Mouse (Mus musculus): Measurements from ENCODE around the gene Taar7b.
A peak's percentile ranks its signal among the peaks of the same experiment; 100 is the strongest.

Taar7b gene

DNA sequence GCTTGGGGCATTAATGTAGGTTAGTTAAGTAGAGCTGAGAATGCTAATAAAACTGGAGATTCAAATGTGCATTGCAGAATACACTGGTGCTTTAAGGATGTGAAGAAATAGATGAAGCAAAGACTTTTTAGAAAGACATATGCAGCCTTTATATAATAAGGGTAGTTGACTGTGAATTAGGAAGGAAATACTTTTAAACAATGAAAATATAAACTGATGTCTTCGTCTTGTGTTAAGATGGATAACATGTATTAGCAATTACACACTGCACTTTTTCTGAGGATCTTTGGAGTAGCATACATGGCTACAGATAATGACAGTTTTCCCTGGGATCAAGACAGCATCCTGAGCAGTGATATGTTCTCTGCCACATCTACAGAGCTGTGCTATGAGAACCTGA, at the start of gene Taar7b:
TSS of gene Taar7b (plus strand) at position 301 of the 400 bp plus-strand sequence.
- no peak for DNase-seq (ENCODE audit: low read depth, low spot score)

DNA sequence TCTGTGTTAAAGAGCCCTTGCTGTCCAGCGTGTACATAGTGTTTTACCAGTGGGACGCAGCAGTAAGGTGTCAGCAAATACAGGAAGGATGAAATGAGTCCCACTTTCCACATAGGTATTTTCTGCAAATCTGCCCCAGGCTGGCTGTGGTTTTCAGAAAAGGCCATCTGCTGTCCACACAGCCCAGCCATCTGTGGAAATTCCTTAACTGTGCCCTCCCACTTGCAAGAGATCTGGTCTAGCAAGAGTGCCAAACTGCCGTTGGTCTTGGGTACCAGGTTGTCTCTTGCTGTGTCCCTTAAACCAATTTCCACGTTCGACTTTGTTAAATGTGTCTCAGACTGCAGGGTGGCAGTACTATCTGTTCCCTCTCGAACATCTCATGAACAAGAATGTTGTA, 48.0 kb upstream of the Taar7b start:
- DNase-seq (ENCODE audit: low read depth, low spot score) = no peak

DNA sequence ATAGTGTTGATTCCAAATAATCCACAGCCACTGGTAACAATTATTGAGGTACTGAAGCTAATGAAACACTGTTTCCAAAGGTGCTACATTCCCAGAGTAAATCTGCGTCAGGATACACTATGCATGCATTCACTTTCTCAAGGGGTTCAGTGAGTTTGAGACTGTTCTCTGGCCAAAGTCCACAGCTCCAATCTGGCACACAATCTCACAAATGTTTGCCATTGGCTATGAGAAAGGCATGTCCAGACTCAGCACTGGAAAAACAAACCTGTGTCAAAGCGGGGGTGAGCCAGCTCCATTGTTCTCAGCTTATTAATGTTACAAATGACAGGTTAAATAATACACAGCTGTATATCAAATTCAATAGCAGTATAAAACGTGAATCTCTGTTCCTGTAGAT, 40.7 kb upstream of the Taar7b start:
- no peak for DNase-seq (ENCODE audit: low read depth, low spot score)

DNA sequence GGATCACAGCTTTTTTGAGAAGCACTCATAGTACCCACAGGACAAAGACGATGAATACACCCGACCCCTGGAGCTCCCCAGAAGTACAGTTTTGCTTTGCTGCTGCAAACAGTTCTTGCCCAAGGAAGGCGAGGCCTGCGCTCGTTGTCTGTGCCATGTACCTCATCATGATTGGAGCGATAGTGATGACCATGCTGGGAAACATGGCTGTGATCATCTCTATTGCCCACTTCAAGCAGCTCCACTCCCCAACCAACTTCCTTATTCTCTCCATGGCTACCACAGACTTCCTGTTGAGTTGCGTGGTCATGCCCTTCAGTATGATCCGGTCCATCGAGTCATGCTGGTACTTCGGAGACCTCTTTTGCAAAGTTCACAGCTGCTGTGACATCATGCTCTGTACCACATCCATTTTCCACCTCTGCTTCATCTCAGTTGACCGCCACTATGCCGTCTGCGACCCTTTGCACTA, 39.3 kb upstream of the Taar7b start, which contains the start of gene Taar4:
TSS of gene Taar4 (plus strand) at position 51 of the 472 bp plus-strand sequence.
- no peak for DNase-seq (ENCODE audit: low read depth, low spot score)

DNA sequence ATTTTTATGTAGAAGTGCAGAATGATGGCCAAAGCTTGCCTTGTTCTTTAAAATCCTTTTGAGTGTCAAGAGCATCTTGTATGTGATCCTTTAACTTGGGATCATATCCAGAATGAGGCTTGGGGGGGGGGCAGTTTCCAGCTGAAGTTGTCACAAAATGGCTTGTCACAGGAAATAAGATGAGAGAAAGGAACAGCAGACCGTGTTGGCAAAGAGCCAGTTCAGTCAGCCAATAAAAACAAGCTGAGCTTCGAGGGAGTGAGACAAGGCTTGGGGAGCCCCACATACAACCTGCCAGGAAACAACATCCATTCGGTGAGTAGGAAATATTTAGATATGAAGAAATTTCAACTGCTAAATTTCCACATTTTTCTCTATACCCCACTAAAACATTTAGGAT, 36.3 kb upstream of the Taar7b start:
- DNase-seq (ENCODE audit: low read depth, low spot score) = no peak

DNA sequence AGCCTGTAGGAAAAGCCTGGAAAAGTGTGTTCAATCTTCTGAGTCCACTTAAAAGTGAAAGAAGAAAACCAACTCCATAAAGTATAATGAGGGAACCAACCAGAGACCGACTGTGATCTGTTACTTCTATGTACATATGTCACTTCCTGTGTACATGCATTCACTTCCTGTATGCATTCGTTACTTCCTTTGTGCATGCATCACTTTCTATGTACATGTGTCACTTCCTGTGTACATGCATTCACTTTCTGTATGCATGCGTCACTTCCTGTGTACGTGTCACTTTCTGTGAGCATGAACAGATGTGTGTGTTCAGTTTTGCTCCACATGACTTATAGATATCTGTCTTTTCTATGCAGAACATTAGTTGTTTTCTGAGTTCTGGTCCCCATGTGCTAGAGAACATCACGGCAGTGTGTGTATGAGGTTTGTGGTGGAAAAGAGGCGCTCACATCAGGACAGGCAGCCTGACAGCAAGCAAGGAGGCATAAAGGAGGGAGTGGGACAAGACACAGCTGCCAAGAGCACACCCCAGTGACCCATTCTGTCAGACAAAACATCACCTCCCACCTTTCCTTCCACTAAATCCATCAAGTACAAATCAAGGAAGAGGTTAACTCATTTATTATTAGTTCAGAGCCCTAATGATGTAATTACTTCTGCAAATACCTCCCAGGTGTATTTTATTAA, 34.7 kb upstream of the Taar7b start:
- no peak for DNase-seq (ENCODE audit: low read depth, low spot score)

DNA sequence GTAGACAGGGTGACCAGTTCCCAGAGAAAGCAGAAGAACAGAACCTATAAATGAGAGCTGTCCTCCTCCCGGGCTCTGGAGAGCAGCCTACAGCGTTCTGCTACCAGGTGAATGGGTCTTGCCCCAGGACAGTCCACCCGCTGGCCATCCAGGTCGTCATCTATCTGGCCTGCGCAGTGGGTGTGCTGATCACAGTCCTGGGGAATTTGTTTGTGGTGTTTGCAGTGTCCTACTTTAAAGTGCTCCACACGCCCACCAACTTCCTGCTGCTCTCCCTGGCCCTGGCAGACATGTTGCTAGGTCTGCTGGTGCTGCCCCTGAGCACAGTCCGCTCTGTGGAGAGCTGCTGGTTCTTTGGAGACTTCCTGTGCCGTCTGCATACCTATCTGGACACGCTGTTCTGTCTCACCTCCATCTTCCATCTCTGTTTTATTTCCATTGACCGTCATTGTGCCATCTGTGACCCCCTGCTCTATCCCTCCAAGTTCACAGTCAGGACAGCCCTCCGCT, 29.0 kb upstream of the Taar7b start, which contains the start of gene Taar5:
TSS of gene Taar5 (plus strand) at position 51 of the 510 bp plus-strand sequence.
- no peak for DNase-seq (ENCODE audit: low read depth, low spot score)

DNA sequence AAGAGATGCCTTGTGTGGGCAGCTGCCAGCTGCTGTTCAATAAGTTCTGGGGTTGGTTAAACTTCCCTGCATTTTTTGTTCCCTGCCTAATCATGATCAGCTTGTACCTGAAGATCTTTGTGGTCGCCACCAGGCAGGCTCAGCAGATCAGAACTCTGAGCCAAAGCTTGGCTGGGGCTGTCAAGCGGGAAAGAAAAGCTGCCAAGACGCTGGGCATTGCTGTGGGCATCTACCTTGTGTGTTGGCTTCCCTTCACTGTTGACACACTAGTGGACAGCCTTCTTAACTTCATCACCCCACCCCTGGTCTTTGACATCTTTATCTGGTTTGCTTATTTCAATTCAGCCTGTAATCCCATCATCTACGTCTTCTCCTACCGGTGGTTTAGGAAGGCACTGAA, 28.5 kb upstream of the Taar7b start:
- DNase-seq (ENCODE audit: low read depth, low spot score) = no peak

DNA sequence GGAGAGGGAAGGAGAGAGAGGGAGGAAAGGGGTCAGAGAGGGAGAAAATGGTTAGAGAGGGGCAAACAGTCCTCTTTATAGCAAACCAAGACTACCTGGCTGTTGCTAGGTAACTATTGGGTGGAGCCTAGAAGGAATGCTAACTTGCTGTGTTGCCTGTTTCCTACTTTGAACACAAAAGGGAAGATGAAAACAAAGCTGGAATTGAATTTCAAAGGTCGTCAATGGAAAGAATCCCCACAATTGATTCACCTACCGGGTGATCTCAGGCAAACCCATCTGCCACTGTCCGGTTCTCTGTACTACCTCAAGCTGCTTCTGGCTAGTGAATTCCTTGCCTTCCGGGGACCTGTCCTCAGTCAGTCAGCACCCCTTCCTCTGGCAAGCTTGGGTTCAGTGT, 21.8 kb upstream of the Taar7b start:
- DNase-seq (ENCODE audit: low read depth, low spot score) = peak; percentile 90

DNA sequence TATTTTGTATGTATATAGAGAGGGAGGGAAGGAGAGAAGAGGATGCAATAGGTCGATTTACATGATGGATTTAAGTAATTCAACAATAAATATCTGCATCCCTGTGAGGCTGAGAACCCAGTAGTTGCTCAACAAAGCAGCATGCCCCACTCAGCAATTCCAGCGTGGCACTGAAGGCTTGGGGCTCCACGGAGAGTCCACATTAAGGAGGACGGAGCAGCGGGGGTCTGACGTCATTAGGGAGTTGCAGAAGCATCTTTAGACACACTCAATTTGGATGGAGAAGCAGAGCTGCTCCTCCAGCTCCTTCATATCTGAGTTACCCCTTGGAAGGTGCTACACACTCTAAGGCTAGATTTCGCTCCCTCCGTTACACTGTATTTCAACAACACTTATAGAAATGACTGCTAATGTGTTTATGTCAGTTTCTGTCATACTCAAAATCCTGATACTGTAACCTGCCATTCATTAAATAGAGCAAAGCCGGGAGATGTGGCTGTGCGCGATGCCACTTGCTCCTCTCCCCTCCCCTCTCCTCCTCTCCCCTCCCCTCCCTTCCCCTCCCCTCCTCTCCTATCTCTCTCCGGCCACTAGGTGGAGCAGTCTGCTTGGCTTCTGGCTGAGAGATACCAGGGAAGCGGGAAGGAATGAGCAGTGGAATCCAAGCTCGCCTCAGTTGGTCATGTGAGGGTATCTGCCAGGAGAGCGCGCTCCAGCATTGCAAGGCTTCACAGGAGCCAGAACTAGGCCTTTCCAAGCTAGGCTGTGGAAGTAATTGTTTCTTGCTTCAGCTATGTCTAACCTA, 20.6 kb upstream of the Taar7b start:
- DNase-seq (ENCODE audit: low read depth, low spot score) = peak; percentile 95

DNA sequence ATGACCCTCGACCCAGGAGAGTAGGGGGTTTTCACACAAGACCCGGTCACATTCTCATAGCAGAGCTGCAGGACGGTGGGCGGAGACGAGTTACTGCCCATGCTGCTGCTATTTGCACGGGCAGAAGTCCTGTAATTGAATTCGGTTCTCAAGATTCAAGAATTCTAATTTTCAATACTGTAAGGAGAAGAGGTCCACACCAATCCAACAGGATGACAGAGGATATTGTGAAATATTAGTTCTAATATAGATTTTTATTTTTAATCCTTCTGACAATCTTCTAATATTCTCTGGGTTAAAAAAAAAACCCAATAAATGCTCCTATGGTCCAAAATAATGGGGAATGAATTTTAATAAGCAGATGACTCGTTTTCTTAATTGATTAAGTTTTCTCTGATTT, 14.2 kb upstream of the Taar7b start, which contains the start of gene Taar6:
TSS of gene Taar6 (minus strand) at position 101 of the 400 bp plus-strand sequence.
- DNase-seq (ENCODE audit: low read depth, low spot score) = no peak

DNA sequence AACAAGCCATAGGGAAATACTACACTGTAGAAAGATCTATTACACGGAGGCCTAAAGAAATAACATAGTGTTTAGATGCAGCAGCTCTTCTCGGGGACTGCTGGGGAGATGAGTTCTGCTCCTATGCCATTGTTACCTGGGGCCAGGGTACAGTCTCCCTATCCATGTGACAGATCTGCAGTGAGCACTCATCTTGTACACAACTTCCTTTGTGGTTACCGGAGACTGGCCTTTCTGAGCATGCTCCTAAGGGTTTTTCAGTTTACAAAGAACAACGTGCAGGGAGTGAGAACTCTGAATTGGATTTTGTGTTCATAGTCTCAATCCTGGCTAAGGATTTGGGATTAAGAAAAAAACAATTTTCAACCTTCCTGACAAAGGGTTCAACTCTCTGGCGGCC, 13.3 kb upstream of the Taar7b start:
- no peak for DNase-seq (ENCODE audit: low read depth, low spot score)

DNA sequence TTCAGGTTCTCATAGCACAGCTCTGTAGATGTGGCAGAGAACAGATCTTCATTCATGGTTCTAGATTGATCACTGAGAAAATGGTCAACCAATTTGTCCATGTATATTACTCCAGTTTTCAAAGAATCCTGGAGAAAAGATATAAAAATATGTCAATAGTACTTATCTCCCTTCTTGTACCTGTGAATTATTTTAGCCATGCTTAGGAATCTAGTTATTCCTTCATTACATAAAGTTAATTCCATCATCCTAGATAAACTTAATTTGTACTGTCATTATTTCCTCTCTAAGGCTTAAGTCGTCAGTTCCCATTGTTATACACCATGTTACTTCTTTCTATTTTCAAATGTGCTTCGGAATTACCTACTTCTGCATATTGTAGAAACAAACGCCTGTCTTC, 6.4 kb upstream of the Taar7b start, which contains the start of gene Taar7a:
TSS of gene Taar7a (minus strand) at position 101 of the 400 bp plus-strand sequence.
- no peak for DNase-seq (ENCODE audit: low read depth, low spot score)

DNA sequence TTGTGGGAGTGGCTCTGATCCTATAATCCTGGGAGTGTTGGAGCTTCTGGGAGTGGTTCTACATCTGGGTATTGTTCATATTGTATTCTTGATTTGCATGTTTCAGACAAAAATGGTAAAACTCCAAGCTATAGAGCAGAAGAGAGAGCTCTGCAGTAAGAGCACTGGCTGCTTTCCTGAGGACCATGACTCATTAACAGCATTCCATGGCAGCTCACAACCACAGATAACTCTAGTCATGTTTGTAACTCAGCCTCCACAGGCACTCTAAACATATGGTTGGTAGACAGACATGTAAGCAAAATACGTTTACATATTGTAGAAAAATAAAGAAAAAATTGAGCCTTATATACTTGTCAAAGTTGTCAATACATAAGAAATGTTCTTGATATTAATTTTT, 6.7 kb downstream of the Taar7b start:
- no peak for DNase-seq (ENCODE audit: low read depth, low spot score)

DNA sequence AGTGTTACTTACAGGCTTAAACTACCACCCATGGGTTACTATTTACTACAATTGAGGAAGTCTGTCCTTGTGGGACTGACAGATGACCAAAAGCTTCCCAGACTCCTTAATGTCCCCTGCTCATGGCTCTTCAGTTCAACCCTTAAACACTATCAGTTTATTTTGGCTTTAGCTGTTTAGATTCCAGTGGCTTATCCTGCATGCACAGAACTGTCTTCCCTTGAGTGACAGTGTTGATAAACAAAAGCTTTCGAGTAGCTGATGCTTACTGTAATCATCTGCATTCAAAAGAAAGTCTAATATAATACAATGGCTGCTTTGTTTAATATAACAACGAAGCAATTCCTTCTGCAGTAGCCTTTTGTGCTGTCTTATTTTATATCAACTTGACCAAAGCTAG, 7.3 kb downstream of the Taar7b start:
- DNase-seq (ENCODE audit: low read depth, low spot score) = peak; percentile 21

DNA sequence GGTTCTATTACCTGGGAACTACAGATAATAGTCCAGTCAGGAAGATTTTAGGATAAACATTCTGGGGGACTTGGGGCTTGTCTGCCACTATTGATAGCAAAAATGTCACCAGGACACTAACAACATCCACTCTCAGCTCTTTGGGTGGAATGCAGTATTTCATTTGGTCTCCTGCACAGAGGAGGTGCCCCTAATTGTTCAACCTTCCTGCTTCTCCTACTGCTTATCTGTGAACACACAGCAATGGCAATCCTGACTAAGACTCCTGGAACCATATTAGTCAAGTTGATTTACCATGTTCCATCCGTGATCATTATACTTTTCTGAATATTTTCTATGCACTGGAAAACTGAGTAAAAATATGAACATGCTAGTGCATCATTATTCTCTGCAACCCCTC, 8.4 kb downstream of the Taar7b start:
- no peak for DNase-seq (ENCODE audit: low read depth, low spot score)

DNA sequence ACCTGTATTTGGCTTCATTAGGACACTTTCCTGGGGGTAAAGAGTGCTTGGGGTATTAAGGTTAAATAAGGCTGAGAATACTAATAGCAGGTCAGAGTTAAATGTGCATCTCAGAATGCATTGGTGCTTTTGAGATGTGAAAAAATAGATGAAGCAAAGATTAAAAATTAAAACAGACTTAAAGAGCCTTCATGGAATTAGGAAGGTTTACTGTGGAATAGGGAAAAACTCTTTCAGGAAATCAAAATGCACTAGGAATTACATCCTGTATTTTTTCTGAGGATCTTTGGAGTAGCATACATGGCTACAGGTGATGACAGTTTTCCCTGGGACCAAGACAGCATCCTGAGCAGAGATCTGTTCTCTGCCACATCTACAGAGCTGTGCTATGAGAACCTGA, 27.2 kb downstream of the Taar7b start, which contains the start of gene Taar7d:
TSS of gene Taar7d (plus strand) at position 301 of the 400 bp plus-strand sequence.
- DNase-seq (ENCODE audit: low read depth, low spot score) = no peak

DNA sequence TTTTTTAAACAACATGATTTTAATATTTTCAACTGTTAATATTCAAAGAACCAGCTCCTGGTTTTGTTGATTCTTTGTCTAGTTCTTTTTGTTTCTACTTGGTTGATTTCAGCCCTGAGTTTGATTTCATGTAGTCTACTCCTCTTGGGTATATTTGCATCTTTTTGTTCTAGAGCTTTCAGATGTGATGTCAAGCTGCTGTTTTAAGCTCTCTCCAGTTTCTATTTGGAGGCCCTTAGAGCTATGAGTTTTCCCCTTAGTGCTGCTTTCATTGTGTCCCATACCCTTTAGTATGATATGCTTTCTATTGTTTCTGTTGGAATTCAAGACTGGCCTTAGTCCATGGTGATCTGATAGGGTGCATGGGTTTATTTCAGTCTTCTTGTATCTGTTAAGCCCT, 31.6 kb downstream of the Taar7b start:
- no peak for DNase-seq (ENCODE audit: low read depth, low spot score)

DNA sequence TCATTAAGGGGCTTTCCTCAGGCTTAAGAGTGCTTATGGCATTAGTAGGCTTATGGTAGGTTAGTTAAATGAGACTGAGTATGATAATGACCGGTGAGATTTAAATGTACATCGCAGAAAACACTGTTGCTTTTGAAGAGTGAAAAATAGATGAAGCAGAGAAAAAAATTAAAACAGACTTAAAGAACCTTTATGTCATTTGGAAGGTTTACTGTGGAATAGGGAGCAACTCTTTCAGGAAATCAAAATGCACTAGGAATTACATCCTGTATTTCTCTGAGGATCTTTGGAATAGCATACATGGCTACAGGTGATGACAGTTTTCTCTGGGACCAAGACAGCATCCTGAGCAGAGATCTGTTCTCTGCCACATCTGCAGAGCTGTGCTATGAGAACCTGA, 37.6 kb downstream of the Taar7b start, which contains the start of gene Taar7e:
TSS of gene Taar7e (plus strand) at position 301 of the 400 bp plus-strand sequence.
- no peak for DNase-seq (ENCODE audit: low read depth, low spot score)

DNA sequence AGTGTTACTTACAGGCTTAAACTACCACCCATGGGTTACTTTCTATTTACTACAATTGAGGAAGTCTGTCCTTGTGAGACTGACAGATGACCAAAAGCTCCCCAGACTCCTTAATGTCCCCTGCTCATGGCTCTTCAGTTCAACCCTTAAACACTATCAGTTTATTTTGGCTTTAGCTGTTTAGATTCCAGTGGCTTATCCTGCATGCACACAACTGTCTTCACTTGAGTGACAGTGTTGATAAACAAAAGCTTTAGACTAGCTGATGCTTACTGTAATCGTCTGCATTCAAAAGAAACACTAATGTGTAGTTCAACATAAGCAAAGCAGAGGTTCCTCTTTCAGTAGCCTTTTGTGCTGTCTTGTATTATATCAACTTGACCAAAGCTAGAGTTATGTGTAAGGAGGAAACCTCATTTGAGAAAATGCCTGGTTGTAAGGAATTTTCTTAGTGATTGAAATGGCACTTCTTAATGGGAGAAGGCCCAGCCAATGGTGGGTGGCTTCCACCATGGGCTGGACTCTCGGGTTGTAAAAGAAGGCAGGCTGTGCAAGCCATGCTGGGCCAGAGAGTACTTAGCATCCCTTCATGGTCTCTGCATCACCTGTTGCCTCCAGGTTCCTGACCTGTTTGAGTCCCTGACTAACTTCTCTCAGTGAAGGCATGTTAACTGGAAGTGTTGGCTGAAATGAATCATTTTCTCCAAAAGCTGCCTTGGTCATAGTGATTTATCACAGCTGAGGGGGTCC, 40.6 kb downstream of the Taar7b start:
- DNase-seq (ENCODE audit: low read depth, low spot score) = peak; percentile 24

DNA sequence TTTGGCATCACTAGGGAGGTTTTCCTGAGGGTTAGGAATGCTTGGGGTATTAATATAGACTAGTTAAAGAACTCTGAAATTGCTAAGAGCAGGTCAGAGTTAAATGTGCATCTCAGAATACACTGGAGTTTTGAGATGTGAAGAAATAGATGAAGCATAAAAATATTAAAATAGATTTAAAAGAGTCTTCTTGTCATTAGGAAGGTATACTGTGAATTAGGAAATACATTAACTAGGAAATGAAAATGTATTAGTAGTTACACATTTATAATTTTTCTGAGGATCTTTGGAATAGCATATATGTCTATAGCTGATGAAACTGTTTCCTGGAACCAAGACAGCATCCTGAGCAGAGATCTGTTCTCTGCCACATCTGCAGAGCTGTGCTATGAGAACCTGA, 49.5 kb downstream of the Taar7b start, which contains the start of gene Taar7f:
TSS of gene Taar7f (plus strand) at position 301 of the 400 bp plus-strand sequence.
- DNase-seq (ENCODE audit: low read depth, low spot score) = no peak
